In genomic region chr4:52659701-52660100, GRCm38 (mm10) we compare ENCODE assay signal across 18 mouse cellular contexts.
DNase-seq lines count a peak whose midpoint lies in the region; ATAC-seq and TF ChIP-seq lines count a peak whose summit lies in the region.
"Had no signal": no experiment of that assay in that cellular context is flagged by ENCODE, and none has a peak within 500 bp of the region (broad histone marks: within the 10 kb centered on the region; RNA-seq: fewer than 3 reads in every experiment).

No protein-coding gene starts in this region.

- no peaks in the 10 kb centered on the region for H3K27me3 ChIP-seq in midbrain, embryonic 11.5 days (ENCODE audit: control insufficient read depth, insufficient read depth, low read length)
- H3K27me3 ChIP-seq in midbrain, embryonic 15.5 days (replicated peaks) = no peaks in the 10 kb centered on the region
- no peaks in the 10 kb centered on the region for H3K27me3 ChIP-seq in Patski
- no peaks in the 10 kb centered on the region; the same call in 1 of the 2 replicates for H3K27me3 ChIP-seq in lung, embryonic 16.5 days (ENCODE audit: control insufficient read depth, insufficient read depth, low read depth, low read length)
- H3K27me3 ChIP-seq: limb, embryonic 13.5 days; liver, embryonic 15.5 days; megakaryocyte, embryonic 14.5 days had no signal

- no peak for DNase-seq in midbrain, embryonic 11.5 days (ENCODE audit: low spot score, missing footprints)
- DNase-seq in Patski (ENCODE audit: low read depth, low spot score) = no peak
- DNase-seq in urinary bladder, postnatal 10 days (ENCODE audit: low spot score) = no peak
- DNase-seq in cerebellum, postnatal 14 days = no peak
- DNase-seq in kidney, adult 9 months = no peak
- DNase-seq: cerebellum, adult 9-10 months; gastrocnemius, postnatal 25 days; kidney, adult 8-10 months; kidney, postnatal 36 days; layer of hippocampus, adult 9-11 months; right cerebral cortex, postnatal 4 days; thymus, adult 2 months had no signal

- no peaks in the 10 kb centered on the region for H3K9me3 ChIP-seq in midbrain, embryonic 11.5 days (ENCODE audit: control insufficient read depth, low read length)
- H3K9me3 ChIP-seq in midbrain, embryonic 15.5 days = no peaks in the 10 kb centered on the region
- H3K9me3 ChIP-seq in lung, embryonic 16.5 days (ENCODE audit: control insufficient read depth, low read length) = no peaks in the 10 kb centered on the region
- H3K9me3 ChIP-seq: limb, embryonic 13.5 days; liver, embryonic 15.5 days had no signal

- no peak overlapping the region for H3K4me3 ChIP-seq in midbrain, embryonic 11.5 days (ENCODE audit: low read depth, low read length)
- H3K4me3 ChIP-seq in midbrain, embryonic 15.5 days = no peak overlapping the region
- H3K4me3 ChIP-seq in lung, embryonic 16.5 days (ENCODE audit: low read length) = no peak overlapping the region
- H3K4me3 ChIP-seq: limb, embryonic 13.5 days; liver, embryonic 15.5 days; megakaryocyte, embryonic 14.5 days had no signal

- no peak overlapping the region for H3K27ac ChIP-seq in midbrain, embryonic 11.5 days (ENCODE audit: low read depth, low read length)
- no peak overlapping the region for H3K27ac ChIP-seq in midbrain, embryonic 15.5 days
- no peak overlapping the region for H3K27ac ChIP-seq in lung, embryonic 16.5 days (ENCODE audit: low read length)
- H3K27ac ChIP-seq: limb, embryonic 13.5 days; liver, embryonic 15.5 days had no signal

- H3K9ac ChIP-seq in midbrain, embryonic 11.5 days (ENCODE audit: low read length) = no peak overlapping the region
- no peak overlapping the region for H3K9ac ChIP-seq in midbrain, embryonic 15.5 days
- no peak overlapping the region for H3K9ac ChIP-seq in lung, embryonic 16.5 days (ENCODE audit: low read length)
- H3K9ac ChIP-seq: limb, embryonic 13.5 days; liver, embryonic 15.5 days had no signal

- H3K36me3 ChIP-seq in midbrain, embryonic 11.5 days (ENCODE audit: control insufficient read depth, insufficient read depth, low read length) = no peaks in the 10 kb centered on the region
- H3K36me3 ChIP-seq in midbrain, embryonic 15.5 days (replicated peaks) = no peaks in the 10 kb centered on the region
- no peaks in the 10 kb centered on the region for H3K36me3 ChIP-seq in lung, embryonic 16.5 days (ENCODE audit: control insufficient read depth, insufficient read depth, low read length)
- H3K36me3 ChIP-seq: limb, embryonic 13.5 days; liver, embryonic 15.5 days had no signal

- POLR2A ChIA-PET in Patski (lab: Charles Lee) = no interaction called here

- in situ Hi-C loops in Patski (cut with MboI; ENCODE audit: low pct_unique_long_range_greater_than_20kb) = no loop called here

- peaks cover 2% of the 10 kb centered on the region; the same call in 1 of the 2 replicates for H3K4me1 ChIP-seq in midbrain, embryonic 11.5 days (ENCODE audit: control insufficient read depth, insufficient read depth, low read length)
- no peaks in the 10 kb centered on the region for H3K4me1 ChIP-seq in midbrain, embryonic 15.5 days
- peaks cover 4% of the 10 kb centered on the region; the same call in 1 of the 2 replicates for H3K4me1 ChIP-seq in lung, embryonic 16.5 days (replicated peaks; ENCODE audit: control insufficient read depth, insufficient read depth, low read length)
- H3K4me1 ChIP-seq: limb, embryonic 13.5 days; liver, embryonic 15.5 days had no signal

- CTCF ChIA-PET in Patski (lab: Charles Lee) = interaction anchor here (1.4 kb wide), 1 partner anchor 16 kb away, joined by 3 read pairs; no protein-coding TSS in a partner anchor

- no peak overlapping the region for H3K4me2 ChIP-seq in midbrain, embryonic 11.5 days
- H3K4me2 ChIP-seq in midbrain, embryonic 15.5 days = no peak overlapping the region
- no peak overlapping the region for H3K4me2 ChIP-seq in lung, embryonic 16.5 days (ENCODE audit: low read depth, low read length)
- H3K4me2 ChIP-seq: limb, embryonic 13.5 days; liver, embryonic 15.5 days had no signal

- ATAC-seq in midbrain, embryonic 11.5 days (ENCODE audit: low FRiP score) = 0 out of 2 replicates have a peak, but pooled peaks have one; percentile 28
- no peak for ATAC-seq in midbrain, embryonic 15.5 days (replicated peaks)
- ATAC-seq in Patski = no peak
- peak; percentile 98 for ATAC-seq in lung, embryonic 16.5 days (ENCODE audit: low read depth)
- ATAC-seq: inflammation-experienced regulatory T-cells, adult 6 months had no signal

- peak; percentile 5 for TF ChIP-seq CTCF in Patski (IDR thresholded peaks at IDR 0.05)

Comparison
In these comparisons a context has a peak if more than half of its experiments do, and no peak if none do; other contexts are left out.
1. ATAC-seq: peak in midbrain, embryonic 11.5 days (single experiment) and lung, embryonic 16.5 days (single experiment); none in midbrain, embryonic 15.5 days (single experiment) and Patski (single experiment).